Mouse (Mus musculus) layer of hippocampus, adult 9-10 months (tissue): Measurements from ENCODE around the gene Fnip2.

Source experiments
- DNase-seq: peaks from one replicate; pipeline ENCODE4 v3.0.0; 2022; ENCODE audit warnings: low spot score

The Fnip2 gene

GRCm38 (mm10) chr3:79528451-79528850 lies 39.1 kb downstream of the Fnip2 start:
- no peak for DNase-seq

- DNase-seq, result no peak
These were observed 39.7 kb downstream of the Fnip2 start for GRCm38 (mm10) chr3:79527921-79528320.

GRCm38 (mm10) chr3:79527521-79527920 lies 40.1 kb downstream of the Fnip2 start:
- DNase-seq, result no peak

DNA sequence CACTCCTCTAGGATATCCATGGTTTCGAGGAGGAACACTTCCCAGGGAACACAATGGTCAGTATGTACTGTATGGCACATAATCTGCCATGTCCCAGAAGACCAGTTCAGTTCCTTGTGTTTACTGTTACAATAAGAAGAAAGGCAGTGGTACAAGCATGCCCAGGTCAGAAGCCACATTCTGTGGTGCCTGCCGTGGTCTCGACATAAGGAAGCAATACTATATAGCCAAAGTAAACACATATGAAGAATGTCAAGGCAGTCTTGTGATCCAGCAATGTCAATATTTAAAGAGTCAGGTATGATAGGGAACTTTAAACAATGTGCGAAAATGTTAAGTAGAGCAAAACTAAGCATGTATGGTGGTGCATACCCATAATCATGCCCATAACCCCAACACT lies 44.2 kb downstream of the Fnip2 start:
- DNase-seq, result no peak

GRCm38 (mm10) chr3:79519862-79520261 lies 47.7 kb downstream of the Fnip2 start:
- DNase-seq, result no peak

- DNase-seq, result no peak
These were observed 48.7 kb downstream of the Fnip2 start for GRCm38 (mm10) chr3:79518761-79519527.

DNA sequence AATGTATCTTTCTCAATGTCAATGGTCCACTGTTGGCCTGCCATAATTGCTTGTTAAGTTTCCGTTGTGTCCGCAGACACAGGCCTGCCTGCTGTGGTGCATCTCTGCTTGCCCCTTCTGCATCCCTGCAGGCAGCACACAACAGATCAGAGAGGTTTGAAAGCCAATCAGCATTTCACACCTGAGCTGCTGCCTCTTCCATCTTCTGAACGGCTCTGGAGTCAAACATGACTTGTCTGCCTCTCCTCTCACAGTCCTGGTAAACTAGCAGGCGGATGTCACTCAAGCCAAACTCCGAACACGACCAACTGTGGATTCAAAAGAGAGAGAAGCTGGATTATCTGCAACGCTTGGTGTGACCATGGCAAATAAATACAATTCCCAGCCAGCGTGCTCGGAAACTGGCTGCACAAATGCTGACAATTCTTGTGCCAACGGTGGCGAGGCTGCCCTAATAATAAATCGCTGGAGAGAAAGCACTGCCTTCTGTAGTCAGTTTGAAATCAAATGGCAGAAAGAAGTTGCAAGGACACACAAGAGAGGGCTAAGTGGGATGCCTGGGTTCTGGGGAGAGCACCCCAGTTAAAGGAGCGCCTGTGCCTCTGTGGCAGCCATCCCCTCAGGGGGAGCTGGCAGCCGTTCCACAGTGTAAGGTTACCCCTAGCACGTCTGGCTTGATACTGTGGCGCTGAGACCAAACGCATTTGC lies 49.6 kb downstream of the Fnip2 start:
- DNase-seq, result no peak

- DNase-seq, result no peak
These were observed 50.6 kb downstream of the Fnip2 start for GRCm38 (mm10) chr3:79516958-79517357.

DNA sequence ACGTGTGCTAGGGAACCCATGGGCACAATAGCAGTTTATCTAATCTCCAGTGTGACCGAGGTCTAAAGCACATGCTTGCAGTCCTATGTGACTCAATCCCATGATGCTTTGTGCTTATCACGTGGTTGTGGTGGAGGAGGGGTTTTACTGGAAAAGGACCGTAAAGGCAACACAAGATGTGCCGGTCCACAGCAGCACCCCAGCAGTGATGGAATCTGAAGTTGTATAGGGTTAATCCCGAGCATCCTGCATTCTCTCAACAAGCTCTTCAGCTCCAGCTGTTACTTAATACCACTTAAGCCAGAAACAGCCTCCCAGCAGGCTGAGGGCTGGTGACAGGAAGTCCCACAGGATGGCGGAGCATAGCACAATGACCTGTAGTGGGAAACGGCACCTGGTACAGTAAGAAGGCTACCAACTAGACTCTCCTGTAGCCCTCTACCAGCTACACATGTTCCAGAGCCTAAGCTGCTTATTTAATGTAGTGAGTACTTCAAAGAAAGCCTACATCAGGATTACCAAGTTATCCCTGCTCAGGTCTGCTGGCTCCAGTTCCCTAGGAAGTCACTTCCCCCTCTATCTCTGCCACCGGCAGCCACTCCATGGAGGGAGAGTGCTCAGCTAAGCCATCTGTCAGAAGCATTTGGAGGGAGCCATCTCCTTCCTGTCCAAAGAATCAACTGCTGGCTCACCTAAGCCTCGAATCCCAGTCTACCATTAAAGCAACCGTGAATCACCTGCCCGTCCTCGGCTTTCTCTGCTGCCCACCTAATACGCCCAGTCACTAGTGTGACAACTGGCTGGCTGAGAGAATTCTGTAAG lies 51.3 kb downstream of the Fnip2 start:
- no peak for DNase-seq

DNA sequence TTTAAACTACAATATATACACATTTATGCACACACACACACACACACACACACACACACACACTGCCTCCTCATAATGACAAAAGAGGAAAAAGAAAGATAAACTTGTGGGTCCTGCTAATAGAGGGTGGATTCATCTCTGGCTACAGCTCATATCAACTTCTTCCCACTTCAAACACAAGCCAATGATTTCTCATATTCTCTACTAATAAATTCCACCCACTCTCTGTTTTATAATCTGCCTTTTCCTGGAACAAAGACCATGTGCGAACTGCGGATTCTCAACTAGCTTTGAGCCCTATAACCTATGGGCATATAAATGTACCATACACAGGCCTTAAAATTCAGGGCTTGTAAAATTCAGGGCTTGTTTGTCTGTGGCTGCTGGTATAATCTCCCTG lies 53.3 kb downstream of the Fnip2 start:
- DNase-seq, result no peak

GRCm38 (mm10) chr3:79501166-79501728 lies 66.3 kb downstream of the Fnip2 start:
- DNase-seq, result no peak

- no peak for DNase-seq
These were observed 67.3 kb downstream of the Fnip2 start for GRCm38 (mm10) chr3:79500279-79500678.

DNA sequence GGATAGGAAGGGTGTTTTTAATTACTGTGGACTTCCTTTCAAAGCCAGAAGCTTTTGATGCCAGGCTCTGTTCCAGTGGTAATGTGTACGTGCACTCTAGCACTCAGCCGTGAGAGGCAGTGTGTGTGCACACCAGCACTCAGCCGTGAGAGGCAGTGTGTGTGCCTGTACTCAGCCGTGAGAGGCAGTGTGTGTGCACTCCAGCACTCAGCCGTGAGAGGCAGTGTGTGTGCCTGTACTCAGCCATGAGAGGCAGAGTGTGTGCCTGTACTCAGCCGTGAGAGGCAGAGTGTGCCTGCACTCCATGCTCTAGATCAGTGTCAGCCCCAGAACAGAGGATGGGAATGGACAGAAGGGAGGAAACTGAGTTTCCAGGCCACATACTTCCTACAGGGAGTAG lies 70.9 kb downstream of the Fnip2 start:
- no peak for DNase-seq

DNA sequence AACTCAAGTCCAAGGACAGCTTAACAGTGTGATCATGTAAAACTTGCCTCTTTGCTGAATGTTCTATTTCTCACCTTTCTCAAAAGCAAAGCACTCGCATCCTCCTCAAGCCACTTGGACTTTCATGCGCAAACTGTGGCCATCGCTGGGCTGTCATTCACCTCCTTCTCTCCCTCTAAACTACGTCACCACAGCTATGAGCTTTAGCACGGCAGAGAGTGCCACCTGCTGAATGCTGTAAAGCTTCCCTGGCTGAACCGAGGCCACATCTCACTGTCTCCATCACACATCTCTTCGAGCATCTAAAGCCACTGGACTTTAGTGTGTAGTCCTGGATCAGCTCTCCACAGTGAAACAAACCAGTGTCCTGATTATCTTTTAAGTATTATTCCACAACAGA lies 72.4 kb downstream of the Fnip2 start:
- no peak for DNase-seq

DNA sequence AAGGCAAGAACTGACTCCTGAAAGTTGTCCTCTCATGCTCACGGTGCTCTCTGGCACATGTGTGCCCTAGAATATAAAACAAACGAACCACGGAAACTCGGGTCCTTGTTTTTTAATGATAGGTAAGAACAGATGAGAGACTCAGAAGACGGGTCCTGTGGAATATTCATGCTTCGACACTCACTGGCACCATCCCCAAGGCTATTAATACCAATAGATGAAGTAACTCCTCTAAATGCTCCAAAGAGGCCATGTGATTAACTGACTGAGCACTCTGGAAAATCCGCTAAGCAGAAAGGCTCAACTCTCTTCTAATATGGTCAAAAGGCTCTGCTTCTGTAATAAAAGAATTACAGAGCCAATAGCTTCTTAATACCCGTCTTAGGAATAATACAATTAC lies 73.6 kb downstream of the Fnip2 start:
- no peak for DNase-seq

- no peak for DNase-seq
These were observed 74.5 kb downstream of the Fnip2 start for GRCm38 (mm10) chr3:79493064-79493463.

DNA sequence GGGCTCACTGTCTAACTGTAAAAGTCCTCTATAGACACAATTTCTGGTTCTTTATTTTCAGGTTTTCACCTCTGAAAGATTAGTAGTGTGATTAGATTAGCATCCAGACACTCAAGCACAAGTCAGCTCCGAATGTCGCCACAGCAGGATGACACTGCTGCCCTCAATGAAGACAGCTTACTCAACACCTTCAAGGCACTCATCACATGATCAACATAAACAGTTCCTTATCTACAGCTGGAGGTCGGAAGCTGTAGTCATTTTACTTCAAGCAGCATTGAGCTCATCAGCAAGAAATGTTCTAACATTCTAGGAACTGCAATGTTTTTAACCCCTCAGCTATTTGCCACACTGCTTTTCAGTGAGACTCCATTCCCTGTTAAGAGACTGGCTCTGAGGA lies 76.0 kb downstream of the Fnip2 start:
- DNase-seq, result no peak

- no peak for DNase-seq
These were observed 77.5 kb downstream of the Fnip2 start for GRCm38 (mm10) chr3:79490102-79490501.

- DNase-seq, result no peak
These were observed 79.6 kb downstream of the Fnip2 start for GRCm38 (mm10) chr3:79488025-79488424.

- no peak for DNase-seq
These were observed 83.1 kb downstream of the Fnip2 start for GRCm38 (mm10) chr3:79484286-79485063.

DNA sequence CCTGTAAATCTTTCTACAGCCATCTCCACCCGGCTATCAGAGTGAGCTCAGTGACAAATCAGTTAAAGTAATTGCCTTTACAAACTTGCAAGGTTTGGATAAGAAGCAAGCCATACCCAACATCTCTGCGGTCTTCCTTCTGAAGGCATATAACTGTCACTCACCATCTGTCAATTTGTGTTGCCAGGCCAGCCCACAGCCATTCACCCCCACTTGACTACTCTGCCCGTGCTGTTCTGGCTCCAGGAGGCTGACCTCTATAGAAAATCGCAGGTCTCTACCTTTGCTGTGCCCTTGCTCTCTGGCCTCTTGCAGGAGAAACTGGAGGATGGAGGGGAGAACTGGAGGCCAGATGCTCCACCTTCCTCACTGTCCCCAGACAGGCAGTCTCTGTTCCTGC lies 88.7 kb downstream of the Fnip2 start:
- DNase-seq, result no peak

GRCm38 (mm10) chr3:79478400-79478799 lies 89.2 kb downstream of the Fnip2 start:
- no peak for DNase-seq
